Mouse (Mus musculus) CD4-positive, CD25-positive, alpha-beta regulatory T cell, adult 4 months (primary cell): ENCODE measurements around the gene Lsg1. TPM values are rescaled to one million over a fixed set of nuclear protein-coding genes. Genes with fewer than 3 reads are reported as not detected.

Experiments
- ATAC-seq: one replicate; pipeline ENCODE4 v1.8.0; 2017
- polyA plus RNA-seq, 2 experiments: library from polyadenylated mRNA; unstranded; fragments of 100-300 nt; shearing (Covaris generic); gene quantifications; one replicate each; pipeline ENCODE4 v1.2.1; 2017

Gene Lsg1
- polyA plus RNA-seq = 10 to 100 TPM; 62.1 to 88.6 TPM

DNA sequence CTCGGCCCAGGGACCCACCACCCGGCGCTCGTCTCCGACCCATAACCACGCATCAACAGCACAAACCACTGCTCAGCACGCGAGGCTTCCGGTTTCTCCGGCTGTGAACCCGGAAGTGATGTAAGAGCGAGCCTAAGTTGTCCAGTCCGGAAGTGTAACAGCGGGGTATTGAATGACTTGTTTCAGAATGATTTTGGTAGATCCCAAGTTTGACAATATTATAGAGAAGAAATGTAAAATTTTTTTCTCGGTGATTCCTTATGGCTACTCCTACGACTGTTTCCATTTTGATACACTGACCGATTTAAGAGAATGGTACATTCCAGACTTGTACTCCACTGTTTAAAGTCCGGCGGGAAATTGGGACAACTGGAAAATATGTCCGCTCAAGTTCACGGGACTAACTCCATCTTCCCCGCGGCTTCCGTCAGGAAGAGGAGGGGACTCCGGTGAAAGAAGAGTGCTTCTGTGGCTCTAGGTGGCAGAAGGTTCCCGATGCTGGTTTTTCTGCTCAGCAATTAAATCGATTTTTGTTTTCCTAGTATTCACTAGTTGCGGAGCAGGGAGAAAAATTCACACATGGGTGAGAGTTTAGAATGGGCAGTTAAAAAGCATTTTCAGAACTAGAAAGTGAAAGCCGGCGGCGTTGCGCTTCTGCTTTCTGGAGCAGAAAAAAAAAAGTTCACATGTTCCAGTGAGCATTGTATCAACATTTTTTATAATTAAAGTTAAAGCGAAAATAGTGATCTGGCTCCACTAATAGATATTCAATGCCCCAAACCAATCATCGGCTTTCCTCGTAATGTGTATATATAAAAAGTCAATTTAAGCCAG lies at the start of gene Lsg1:
Gene Lsg1, minus strand, starts transcription at position 99 of the 834 bp plus-strand sequence.
- peak; percentile 97 for ATAC-seq

DNA sequence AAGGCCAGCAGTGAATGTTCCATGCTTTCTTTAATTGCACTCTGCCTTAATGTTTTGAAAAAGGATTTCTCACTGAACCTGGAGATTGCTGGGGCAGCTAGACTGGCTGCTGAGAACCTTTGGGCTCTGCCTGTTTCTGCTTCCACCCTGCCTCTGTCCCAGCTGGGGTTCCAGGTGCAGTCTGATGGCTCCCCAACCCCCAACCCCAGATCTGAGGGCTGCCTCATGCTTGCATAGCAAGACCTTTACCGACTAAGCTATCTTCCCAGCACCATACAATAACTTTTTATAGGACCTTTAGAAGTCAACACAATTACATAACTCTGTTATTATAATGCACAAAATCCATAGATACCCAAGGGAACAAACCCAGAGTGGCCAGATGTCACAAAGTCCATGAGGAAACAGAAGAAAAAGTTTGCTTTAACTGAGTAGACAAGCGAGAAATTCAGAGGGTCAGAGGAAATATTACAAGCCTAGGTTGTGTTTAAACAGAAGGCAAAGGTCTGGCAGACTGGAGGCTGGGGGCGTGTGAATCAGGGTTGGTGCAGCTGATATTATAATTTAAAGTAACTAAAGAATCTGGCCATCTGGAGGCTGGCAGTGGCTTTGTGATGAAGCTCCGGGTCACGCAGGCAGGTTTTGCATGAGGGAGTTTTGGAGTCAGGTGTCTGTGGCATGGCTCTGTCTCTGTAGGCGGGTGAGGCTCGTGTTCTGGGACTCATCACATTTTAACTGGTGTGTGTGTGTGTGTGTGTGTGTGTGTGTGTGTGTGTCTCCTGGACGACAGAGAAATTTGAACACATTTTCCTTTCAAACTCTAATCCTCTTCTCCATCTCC lies 46.7 kb upstream of the Lsg1 start:
- ATAC-seq = no peak

DNA sequence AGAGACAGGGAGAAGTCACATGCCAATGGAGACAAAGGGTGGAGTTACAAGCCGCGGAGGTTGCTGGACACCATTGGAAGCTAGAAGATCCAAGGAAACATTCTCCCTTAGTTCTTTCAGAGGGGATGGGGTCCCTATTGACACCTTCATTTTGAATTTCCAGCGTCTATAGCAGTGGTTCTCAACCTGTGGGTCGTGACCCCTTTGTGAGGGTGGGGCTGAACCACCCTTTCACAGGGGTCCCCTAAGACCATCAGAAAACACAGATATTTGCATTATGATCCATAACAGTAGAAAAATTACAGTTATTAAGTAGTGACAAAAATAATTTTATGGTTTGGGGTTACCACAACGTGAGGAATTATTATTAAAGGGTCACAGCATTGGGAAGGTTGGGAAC lies 42.1 kb upstream of the Lsg1 start:
- no peak for ATAC-seq

DNA sequence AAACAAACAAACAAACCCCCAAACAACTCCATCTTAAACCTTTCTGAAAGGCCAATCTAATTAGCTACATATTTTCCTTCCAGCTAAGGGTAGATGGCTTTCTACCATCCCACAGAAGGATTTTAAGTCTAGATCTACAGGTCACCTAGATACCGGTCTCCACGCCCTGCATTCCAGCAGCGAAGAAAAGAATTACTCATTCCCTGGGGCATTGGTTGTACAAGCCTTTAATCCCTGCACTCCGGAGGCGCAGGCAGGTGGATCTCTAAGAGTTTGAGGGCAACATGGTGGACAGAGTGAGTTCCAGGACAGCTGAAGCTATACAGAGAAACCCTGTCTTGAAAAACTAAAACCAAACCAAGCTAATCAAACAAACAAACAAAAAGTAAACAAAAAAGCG lies 41.0 kb upstream of the Lsg1 start:
- no peak for ATAC-seq

DNA sequence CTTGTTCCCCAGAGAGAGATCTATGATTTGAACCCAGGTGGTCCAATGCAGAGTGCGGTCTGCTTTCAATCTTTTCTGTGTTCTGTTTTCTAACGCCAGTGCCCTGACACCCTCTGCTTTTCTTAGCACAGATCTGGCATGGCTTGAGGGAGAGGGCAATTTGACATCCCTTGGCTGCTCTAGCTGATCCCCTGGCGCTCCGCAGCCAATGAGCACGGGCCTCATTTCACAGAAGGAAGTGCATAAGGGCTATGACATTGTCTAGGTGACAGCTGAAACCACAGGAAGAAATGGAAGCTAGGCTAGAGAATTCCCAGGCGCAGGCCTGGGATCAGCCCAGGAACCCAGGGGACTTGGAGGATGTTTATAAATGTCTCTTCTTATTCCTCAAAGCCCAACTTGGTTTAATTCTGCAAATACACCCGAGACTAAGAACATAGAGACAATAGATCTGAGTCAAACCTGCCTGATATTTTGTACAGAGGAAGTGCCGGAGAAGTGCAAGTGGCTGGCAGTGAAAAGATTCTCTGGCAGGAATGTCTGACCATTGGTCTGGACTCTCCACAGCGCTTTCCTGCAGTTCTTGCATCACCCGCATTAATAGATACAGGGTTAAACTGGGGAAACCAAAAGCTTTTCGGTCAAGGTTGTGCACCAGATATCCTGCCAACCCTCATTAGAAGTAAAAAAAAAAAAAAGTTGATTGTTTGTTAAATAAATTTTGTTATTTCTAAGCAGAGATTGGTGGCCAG lies 40.4 kb upstream of the Lsg1 start:
- ATAC-seq = no peak

DNA sequence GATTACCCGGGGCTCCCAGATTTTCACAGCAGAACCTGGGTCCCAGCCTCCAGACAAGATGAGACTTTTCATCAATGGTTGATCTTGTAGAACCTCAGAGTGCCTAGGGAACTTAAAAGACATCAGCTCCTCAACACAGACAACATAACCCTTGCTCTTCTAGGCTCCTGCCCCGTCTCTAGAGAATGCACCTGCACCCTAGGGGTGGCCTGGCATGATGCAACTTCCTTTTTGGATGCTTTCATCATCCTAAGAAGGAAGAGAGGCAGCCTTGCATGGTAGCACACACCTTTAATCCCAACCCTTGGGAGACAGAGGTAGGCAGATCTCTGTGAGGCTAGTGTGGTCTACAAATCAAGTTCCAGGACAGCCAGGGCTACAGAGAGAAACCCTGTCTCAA lies 37.2 kb upstream of the Lsg1 start:
- ATAC-seq = no peak

DNA sequence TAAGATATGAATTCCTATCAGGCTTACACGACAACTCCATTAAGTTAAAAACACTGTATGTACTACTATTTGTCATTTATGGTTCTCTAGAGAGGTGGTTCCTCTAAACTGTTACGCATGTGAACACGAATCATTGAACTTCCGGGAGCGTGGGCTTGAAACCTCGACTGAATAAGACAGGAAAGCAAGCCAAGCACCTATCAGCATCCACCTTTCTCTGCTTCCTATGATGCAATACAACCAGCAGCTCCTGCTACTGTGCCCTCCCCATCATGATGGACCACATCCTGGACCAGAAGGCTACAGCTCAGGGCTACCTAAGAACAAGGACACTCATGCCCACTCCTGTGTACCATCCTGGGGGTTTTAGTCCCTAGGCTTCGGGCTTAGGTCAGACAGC lies 36.3 kb upstream of the Lsg1 start:
- ATAC-seq = peak; percentile 77

DNA sequence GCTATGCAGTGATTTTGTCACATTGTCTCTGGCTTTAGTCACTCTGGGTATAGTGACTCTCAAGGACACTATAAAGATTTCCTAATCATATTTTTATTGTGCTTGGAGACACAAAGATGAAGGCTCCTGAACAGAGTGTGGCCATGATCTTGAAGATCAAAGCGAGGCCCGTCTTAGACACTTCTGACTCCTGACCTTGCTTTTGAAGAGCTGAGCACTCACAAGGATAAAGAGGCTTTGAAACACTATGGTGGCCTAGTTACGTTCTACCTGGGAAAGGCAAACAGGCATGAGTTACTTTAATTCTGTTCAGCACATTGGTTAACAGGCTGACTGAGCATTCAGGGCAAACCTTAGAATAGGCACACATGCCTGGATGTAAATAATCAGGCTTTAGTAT lies 28.9 kb upstream of the Lsg1 start:
- ATAC-seq = no peak

DNA sequence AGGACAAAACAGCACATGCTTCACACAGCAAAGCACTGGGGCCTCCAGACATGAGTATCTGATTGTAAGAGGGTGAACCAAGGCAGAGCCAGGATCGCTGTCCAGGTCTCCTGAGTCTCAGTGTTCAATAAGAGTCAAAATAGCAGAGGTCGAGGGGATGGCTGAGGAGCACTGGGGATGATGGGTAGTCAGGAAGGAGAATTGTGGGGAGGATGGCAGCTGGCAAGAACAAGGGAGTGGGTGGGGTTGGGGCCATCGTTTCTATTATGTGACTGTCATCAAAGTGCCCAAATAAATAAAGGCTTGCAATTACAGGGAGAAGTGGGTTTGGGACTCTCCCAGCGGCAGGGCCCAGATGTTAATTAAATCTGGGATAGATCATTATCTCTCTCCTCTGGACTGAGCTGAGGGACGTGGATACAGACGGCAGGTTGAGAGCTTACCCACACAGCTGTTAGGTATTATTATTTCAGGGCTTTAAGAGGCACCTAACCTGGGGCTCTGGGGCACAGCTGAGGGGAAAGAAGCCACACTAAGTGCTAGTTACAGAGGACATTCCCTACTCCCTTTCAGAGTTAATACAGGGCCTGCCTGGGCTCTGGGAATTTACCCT lies 27.4 kb upstream of the Lsg1 start:
- ATAC-seq = no peak

DNA sequence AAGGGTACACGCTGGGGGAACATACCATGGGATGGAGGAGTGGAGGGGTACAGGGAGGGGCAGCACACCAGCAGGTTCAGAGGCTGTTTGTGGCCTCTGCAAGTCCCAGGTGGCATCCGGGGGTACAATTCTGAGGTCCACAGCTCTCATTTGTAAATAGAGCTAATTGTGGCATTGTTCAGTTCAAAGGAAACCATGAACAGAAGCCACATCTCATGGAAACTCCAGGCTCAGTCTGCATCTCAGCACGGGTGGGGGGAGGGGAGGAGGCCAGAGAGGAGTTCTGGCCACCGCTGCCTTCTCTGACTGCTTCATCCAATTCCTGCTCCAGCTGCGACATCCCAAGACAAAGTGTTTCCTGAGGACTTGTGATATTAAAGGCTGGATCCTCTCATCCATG lies 26.7 kb upstream of the Lsg1 start:
- ATAC-seq = no peak

DNA sequence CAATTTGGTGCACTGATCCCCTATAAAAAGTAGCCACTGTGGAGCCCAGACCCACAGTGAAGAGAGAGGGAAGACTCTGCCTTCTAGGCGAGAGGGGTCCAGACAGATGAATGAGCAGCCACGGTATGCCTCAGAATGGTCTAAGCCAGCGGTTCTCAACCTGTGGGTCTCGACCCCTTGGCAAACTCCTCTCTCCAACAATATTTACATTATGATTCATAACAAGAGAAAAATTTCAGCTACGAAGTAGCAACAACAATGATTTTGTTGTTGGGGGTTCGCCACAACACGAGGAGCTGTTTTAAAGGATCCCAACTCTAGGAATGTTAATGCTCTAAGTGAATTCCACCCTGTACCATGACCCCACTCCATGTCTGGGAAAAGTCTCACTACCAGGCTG lies 25.7 kb upstream of the Lsg1 start:
- ATAC-seq = no peak

DNA sequence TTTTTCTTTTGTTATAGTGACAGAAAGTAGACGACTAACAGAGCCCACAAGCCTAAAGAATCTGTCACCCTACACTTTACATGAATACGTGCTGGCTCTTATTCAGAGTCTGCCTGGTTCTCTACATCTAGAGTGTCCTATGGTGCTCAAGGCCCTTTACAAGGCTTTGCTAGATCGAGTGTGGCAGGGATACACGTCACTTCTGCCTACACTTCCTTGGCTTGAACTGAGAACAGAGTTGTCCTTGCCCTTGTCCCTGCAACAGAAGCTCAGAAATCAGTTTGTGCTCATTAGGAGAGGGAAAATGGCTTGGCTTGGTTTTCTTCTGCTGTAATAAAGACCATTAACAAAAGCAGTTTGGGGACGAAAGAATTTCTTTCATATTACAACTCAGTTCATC lies 23.9 kb upstream of the Lsg1 start:
- ATAC-seq = no peak

DNA sequence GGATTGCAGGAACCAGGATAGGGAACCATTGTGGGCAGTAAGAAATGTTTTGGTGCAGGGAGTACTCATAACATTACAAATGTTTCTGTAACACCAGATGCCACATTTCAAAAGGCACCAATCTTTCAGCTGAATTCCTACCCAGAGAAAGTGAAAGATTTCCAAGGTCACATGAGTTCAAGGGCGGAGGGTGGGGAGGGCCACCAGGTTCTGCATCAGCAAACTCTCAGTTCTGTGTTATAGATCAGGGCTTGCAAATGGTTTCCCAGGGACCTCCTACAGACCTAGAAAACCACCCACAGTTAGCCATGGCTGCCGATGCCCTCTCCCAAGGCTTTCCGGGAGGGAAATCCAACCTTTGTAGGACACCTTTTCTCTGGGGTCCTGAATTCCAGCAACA lies 20.5 kb upstream of the Lsg1 start:
- ATAC-seq = no peak

DNA sequence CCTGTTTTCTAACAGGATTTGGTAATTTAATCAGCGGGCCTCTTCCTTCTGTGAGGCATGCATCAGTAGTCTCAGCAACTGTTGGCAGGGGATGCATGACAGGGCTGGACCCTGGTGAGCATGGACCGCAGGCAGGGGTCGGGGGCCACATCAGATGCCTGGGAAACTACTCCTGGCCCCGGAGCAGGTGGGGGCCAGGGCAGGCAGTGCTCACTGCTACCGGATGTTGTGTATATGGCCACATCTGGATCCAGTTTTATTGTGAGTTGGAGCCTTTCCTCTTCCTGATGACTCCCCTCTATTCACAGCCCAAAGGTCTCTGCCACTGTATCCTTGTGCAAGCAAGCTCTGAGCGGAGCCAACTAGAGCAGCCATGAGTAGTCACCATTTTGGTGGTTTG lies 18.1 kb upstream of the Lsg1 start:
- no peak for ATAC-seq

DNA sequence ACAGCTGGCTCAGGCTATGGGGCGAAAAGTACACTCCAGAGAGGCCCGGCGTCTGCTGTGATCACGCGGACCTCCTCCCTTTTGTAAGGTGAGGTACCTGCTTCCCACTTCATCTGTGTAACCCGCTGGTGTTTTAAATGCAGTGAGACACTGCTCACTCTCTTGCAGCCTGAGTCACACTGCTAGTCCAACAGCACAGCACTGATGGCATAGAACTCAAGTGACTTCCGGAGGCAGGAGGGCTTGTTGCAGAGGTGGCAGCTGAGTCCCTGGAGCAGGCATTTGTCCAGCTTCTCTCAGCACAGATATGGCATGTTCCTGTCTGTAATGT lies 17.4 kb upstream of the Lsg1 start:
- ATAC-seq = no peak

DNA sequence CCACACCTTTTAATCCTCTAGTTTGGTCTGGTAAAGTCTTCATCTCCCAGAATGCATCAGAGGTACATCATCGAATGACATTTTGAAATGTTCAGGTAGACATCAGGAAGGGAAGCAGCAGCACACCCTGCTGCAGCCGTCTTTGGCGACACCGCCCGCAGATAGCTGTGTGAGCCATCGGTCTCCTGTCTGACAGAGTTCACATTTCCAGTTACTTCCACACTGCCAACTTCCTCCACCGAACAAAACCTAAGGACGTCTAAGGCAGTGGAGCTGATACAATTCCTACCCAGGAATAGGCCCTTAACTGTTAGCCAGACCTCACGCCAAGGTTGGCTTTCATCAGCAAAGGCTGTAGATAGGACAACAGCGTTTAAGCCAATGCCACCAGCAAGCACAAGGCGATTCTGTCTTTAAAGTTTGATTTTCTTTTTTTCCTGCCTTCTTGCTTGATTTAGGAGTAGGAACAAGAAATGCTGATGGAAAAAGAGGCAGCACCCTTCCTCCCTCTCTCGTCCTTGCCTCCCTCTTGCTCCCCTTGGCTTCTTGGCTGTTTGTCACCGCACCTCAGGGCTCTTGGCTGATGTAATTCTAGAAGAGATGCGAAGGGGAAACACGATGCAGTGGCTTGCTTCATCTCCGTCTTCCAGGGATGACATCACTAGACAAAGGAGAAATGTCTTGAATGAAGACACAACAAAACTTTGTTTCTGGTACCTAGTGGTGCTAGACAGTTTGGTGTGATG lies 16.8 kb upstream of the Lsg1 start:
- ATAC-seq = no peak

DNA sequence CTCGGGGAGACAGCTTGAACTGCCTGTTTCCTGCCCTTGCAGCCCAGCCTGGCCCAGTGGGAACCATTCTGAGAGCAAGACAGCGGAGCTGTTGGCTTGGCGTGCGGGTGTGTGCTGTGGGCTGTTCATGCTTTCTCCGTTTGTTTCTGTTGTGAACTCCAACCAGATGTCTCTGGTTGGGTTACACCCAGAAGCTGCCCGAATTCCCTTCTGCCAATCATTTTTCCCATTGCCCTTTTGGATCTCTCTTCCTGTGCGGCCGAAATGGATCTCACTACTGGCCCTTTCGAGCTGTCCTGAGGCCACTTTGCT lies 16.1 kb upstream of the Lsg1 start:
- no peak for ATAC-seq

DNA sequence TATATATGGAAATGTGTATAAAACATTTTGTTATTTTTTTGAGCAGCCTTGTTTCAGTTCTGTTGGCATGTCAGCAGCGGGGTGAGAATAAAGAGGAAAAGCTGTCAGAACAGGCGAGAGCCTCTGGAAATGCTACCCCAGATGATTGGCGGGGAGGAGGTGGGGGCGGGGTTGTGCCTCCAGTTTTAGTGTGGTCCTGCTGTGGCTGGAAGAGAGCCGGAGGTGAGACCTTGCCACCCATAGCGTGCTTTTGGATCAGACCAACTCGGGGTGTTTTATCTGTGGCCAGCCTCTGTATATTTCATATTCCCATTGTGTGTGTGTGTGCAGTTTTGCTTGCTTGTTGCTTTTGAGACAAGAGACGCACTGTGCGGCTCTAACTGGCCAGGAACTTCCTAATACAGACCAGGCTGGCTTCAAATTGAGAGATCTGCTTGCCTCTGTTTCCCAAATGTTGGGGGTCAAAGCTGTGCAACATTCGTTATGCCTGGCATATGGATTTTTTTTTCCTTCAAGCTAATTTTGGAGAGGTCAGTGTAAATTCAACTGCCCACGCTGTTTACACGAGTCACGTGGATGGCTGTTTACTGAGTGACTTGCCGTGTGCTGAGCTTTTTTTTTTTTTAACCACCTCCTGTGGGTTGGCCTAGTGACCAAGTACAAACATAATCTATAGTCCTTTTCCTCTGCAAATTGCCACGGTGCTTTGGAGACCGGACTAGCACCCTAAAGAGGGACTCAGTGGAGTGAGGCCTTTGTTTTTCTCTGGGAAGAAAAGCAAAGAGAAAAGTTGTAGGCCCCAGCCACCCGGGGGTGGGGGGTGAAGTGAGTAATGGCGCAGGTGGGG lies 15.5 kb upstream of the Lsg1 start:
- ATAC-seq = no peak

DNA sequence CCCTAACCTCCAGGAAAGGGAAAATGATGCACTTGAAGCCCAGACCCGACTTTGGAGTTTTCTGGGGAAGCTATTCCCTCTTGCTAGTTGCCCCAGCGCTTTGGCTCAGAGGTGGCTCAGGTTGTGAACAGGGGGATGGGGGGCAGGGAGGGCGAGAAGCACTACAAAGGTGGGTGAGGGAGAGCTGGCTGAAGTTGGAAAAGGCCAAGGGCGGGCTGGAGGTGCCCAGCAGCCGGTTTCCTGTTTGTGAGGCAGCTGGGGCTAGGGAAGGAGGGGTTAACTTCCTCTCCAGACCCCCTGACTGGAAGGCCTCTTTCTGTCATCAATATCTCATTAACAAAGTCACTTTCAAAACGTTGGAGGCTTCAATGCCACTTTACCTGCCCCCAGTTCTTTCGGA lies 14.6 kb upstream of the Lsg1 start:
- ATAC-seq = no peak

DNA sequence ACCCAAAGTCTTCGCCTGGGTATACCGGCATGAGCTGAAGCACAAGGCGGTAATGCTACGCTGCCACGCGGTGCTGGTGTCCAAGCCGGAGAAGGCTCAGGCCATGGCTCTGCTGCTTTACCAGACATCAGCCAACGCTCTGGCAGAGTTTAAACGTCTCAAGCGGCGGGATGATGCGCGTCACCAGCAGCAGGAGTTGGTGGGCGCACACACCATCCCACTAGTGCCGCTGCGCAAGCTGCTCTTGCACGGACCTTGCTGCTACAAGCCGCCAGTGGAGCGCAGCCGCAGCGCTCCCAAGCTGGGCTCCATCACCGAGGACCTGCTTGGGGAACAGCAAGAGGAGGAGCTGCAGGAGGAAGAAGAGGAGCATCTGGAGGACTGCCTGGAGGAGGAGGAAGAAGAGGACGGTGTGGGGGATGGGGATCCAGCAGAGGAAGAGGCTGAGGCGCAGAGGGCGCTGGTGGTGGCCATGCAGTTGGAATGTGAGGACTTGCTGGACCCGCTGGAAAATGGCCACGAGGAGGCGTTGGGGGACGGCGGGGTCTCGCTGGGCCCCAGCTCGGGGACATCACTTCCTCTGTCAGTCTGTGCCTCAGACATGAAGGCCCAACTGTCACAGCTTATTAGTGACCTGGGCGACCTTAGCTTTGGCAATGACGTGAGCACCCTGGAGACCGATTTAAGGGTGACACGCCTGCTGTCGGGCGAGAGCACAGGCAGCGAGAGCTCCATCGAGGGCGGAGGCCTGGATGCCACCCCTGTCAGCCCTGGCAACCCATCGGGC lies 13.8 kb upstream of the Lsg1 start:
- ATAC-seq = no peak
